Mouse (Mus musculus): ENCODE results near the gene Olfr204.
"Not testable (repeated sequence)": the region's sequence is repeated elsewhere in the genome, so short reads cannot be mapped to it uniquely, and the experiment has no call there.

The Olfr204 gene

GRCm38 (mm10) chr16:59318148-59318547 lies at the start of gene Olfr204:
Gene Olfr204 (minus strand): TSS chr16:59318248.
- DNase-seq (ENCODE audit: low read depth, low spot score) = no peak

GRCm38 (mm10) chr16:59363893-59364292 lies 45.8 kb upstream of the Olfr204 start, which contains the start of gene Olfr209:
Gene Olfr209 (minus strand): TSS chr16:59363993.
- DNase-seq (ENCODE audit: low read depth, low spot score) = no peak

GRCm38 (mm10) chr16:59349146-59349545 lies 31.1 kb upstream of the Olfr204 start, which contains the start of gene Olfr206:
Gene Olfr206 (minus strand): TSS chr16:59349246.
- no peak for DNase-seq (ENCODE audit: low read depth, low spot score)

GRCm38 (mm10) chr16:59331038-59331437 lies 13.0 kb upstream of the Olfr204 start, which contains the start of gene Olfr205:
Gene Olfr205 (minus strand): TSS chr16:59331138.
- no peak for DNase-seq (ENCODE audit: low read depth, low spot score)

- not testable (repeated sequence) for DNase-seq (ENCODE audit: low read depth, low spot score)
These were observed 5.2 kb upstream of the Olfr204 start for GRCm38 (mm10) chr16:59323262-59323661.

GRCm38 (mm10) chr16:59298581-59298980 lies 19.5 kb downstream of the Olfr204 start, which contains the start of gene Olfr203:
Gene Olfr203 (plus strand): TSS chr16:59298881.
- DNase-seq (ENCODE audit: low read depth, low spot score) = no peak

- DNase-seq (ENCODE audit: low read depth, low spot score) = not testable (repeated sequence)
These were observed 30.5 kb downstream of the Olfr204 start for GRCm38 (mm10) chr16:59287576-59287975.

GRCm38 (mm10) chr16:59286693-59287092 lies 31.4 kb downstream of the Olfr204 start, which contains the start of gene Olfr202:
Gene Olfr202 (minus strand): TSS chr16:59286793.
- DNase-seq (ENCODE audit: low read depth, low spot score) = no peak

GRCm38 (mm10) chr16:59283476-59283875 lies 34.6 kb downstream of the Olfr204 start:
- DNase-seq (ENCODE audit: low read depth, low spot score) = no peak

GRCm38 (mm10) chr16:59280542-59280941 lies 37.5 kb downstream of the Olfr204 start:
- peak; percentile 38 for DNase-seq (ENCODE audit: low read depth, low spot score)

GRCm38 (mm10) chr16:59272532-59272931 lies 45.5 kb downstream of the Olfr204 start, which contains the start of gene Olfr201:
Gene Olfr201 (minus strand): TSS chr16:59272632.
- not testable (repeated sequence) for DNase-seq (ENCODE audit: low read depth, low spot score)

GRCm38 (mm10) chr16:59269097-59269496 lies 49.0 kb downstream of the Olfr204 start:
- not testable (repeated sequence) for DNase-seq (ENCODE audit: low read depth, low spot score)

All from c-Kit-negative CD71-positive TER-119-positive erythroid progenitor cells, embryonic 14.5 days (primary cell).